Mouse (Mus musculus): Measurements from ENCODE around the gene Sco1.

DNA sequence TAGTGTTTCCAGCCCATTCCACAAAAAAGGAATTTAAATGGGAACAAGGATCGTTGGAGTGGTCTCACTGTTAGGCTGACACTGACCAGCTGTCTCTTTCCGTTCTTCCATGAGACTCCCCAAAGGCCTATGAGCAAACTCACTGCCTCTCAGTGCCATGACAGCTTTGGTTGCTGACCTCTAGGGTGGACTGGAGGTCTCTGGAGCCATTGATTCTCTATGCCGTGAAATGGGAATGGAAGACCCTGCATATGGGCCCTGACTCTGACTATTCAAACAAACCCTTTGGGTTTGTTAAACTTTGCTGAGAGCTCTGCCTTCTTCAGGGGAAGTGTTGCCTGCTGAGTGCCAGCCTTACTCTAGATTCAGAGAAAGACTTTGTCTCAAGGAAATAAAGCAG is 15.3 kb downstream of the Sco1 start:
- TF ChIP-seq USF2 (IDR thresholded peaks at IDR 0.05; ENCODE audit: borderline replicate concordance in 1 of 2, insufficient read depth in 1 of 2, low read depth in 1 of 2, low read length in 2 of 2) = no peak
- no peak for TF ChIP-seq JUND (IDR thresholded peaks at IDR 0.05; ENCODE audit: low read depth, low read length)
- TF ChIP-seq RCOR1 (IDR thresholded peaks at IDR 0.05; ENCODE audit: low read depth, low read length) = no peak
- TF ChIP-seq MAFK (IDR thresholded peaks at IDR 0.05; ENCODE audit: borderline replicate concordance, low read depth, low read length) = no peak
- TF ChIP-seq MAZ (IDR thresholded peaks at IDR 0.05; ENCODE audit: low read depth, low read length) = no peak
- TF ChIP-seq SIN3A (IDR thresholded peaks at IDR 0.05; ENCODE audit: low read length) = no peak
- TF ChIP-seq CTCF (IDR thresholded peaks at IDR 0.05 in 2 of 3, conservative IDR thresholded peaks at IDR 0.05 in 1 of 3; ENCODE audit: control insufficient read depth in 1 of 3, insufficient read depth in 1 of 3, low read depth in 2 of 3, low read length in 3 of 3, poor library complexity in 1 of 3, severe bottlenecking in 1 of 3) = no peak

Measured in MEL (cell line).